Mouse (Mus musculus) small intestine, adult 2 months (tissue): ENCODE results near the gene Rbbp7.
A peak's percentile ranks its signal among the peaks of the same experiment; 100 is the strongest.

Experiments used
- CTCF ChIP-seq: fragments of 200-500 bp; IDR thresholded peaks from 2 replicates; pipeline ENCODE4 v1.5.1; 2012; ENCODE audit warnings: low read depth, mild to moderate bottlenecking, control low read depth, inconsistent platforms, low read length, moderate library complexity, mixed read lengths; ENCODE audit not compliant: insufficient replicate concordance, insufficient read length; ENCODE audit errors: extremely low read depth
- POLR2A ChIP-seq: fragments of 200-500 bp; IDR thresholded peaks from 2 replicates; pipeline ENCODE4 v1.6.1; 2012; ENCODE audit warnings: low read depth, mild to moderate bottlenecking, control low read depth, inconsistent platforms, low read length, moderate library complexity

- TF ChIP-seq POLR2A: no peak
- TF ChIP-seq CTCF: peak; percentile 54; the same call in 1 of the 2 replicates
These were observed 24.9 kb upstream of the Rbbp7 start for GRCm38 (mm10) chrX:162734997-162735929.
